ENCODE assay signal across 17 mouse cellular contexts in the genomic region with DNA sequence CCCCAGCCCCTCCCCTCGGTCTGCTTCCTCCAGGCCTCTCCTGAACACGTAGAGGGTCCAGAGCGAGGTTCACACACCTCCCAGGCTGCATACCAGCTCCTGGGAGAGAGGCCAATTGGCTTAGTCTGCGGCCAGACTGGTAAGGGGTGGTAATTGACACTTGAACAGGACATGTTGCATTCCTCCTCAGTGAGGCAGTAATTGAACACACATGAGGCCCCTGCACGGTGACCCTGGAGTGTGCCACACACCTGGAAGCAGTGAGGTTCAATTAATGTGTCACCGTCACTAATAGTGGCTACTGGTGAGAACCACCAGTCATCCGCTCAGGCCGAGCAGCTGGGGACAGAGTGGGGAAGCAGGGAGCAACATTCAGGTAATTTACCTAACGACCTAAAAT. TPM values are rescaled to one million over a fixed set of nuclear protein-coding genes. Genes with fewer than 3 reads are reported as not detected.
DNase-seq lines count a peak whose midpoint lies in the region; ATAC-seq and TF ChIP-seq lines count a peak whose summit lies in the region.
"Had no signal": no experiment of that assay in that cellular context is flagged by ENCODE, and none has a peak within 500 bp of the region (broad histone marks: within the 10 kb centered on the region; RNA-seq: fewer than 3 reads in every experiment).

No protein-coding gene starts in this region.

- no peak for TF ChIP-seq EP300 in stomach, postnatal 0 days (optimal IDR thresholded peaks at IDR 0.05)

- H3K27me3 ChIP-seq in limb, embryonic 10.5 days (ENCODE audit: low read depth, poor library complexity, severe bottlenecking) = peaks cover 81% of the 10 kb centered on the region
- H3K27me3 ChIP-seq in midbrain, embryonic 10.5 days (ENCODE audit: low read depth, poor library complexity, severe bottlenecking) = no peaks in the 10 kb centered on the region; the same call in none of the 2 replicates
- H3K27me3 ChIP-seq in stomach, postnatal 0 days (ENCODE audit: control insufficient read depth, insufficient read depth, low read length) = no peaks in the 10 kb centered on the region
- H3K27me3 ChIP-seq: heart, embryonic 13.5 days; stomach, embryonic 15.5 days had no signal

- no peak for TF ChIP-seq CTCF in stomach, postnatal 0 days (IDR thresholded peaks at IDR 0.05; ENCODE audit: low read depth)

- WGBS in limb, embryonic 10.5 days = 9% methylated on average over 9 of the region's 9 CpGs
- WGBS in midbrain, embryonic 10.5 days = 72% methylated on average over 9 of the region's 9 CpGs
- 68% methylated on average over 9 of the region's 9 CpGs for WGBS in stomach, postnatal 0 days

- 0 out of 2 replicates have a peak overlapping the region, but pooled peaks have one; percentile 6 for H3K4me3 ChIP-seq in limb, embryonic 10.5 days
- no peak overlapping the region for H3K4me3 ChIP-seq in midbrain, embryonic 10.5 days
- H3K4me3 ChIP-seq in stomach, postnatal 0 days (ENCODE audit: low read depth, low read length) = no peak overlapping the region
- H3K4me3 ChIP-seq: heart, embryonic 13.5 days; stomach, embryonic 15.5 days had no signal

- no peaks in the 10 kb centered on the region for H3K36me3 ChIP-seq in limb, embryonic 10.5 days
- H3K36me3 ChIP-seq in midbrain, embryonic 10.5 days = no peaks in the 10 kb centered on the region
- H3K36me3 ChIP-seq in stomach, postnatal 0 days (ENCODE audit: control insufficient read depth, insufficient read depth, low read length) = no peaks in the 10 kb centered on the region
- H3K36me3 ChIP-seq: heart, embryonic 13.5 days; stomach, embryonic 15.5 days had no signal

- H3K27ac ChIP-seq in limb, embryonic 10.5 days = peak overlapping the region; percentile 31; the same call in 1 of the 2 replicates
- no peak overlapping the region for H3K27ac ChIP-seq in midbrain, embryonic 10.5 days (replicated peaks)
- no peak overlapping the region for H3K27ac ChIP-seq in stomach, postnatal 0 days (replicated peaks)
- H3K27ac ChIP-seq: heart, embryonic 13.5 days; stomach, embryonic 15.5 days had no signal

- H3K4me2 ChIP-seq in stomach, postnatal 0 days (replicated peaks; ENCODE audit: low read depth) = no peak overlapping the region
- H3K4me2 ChIP-seq: heart, embryonic 13.5 days; stomach, embryonic 15.5 days had no signal

- no peaks in the 10 kb centered on the region for H3K9me3 ChIP-seq in limb, embryonic 10.5 days (replicated peaks)
- no peaks in the 10 kb centered on the region for H3K9me3 ChIP-seq in midbrain, embryonic 10.5 days (replicated peaks)
- H3K9me3 ChIP-seq in stomach, postnatal 0 days (ENCODE audit: control insufficient read depth, low read length) = no peaks in the 10 kb centered on the region
- H3K9me3 ChIP-seq: heart, embryonic 13.5 days; stomach, embryonic 15.5 days had no signal

- peak; percentile 44 for DNase-seq in heart, postnatal 4 days
- no peak for DNase-seq in heart, adult 9 months (ENCODE audit: low spot score in 2 of 2)
- peak; percentile 77 for DNase-seq in Muller cell, postnatal 12 days (ENCODE audit: inconsistent ontology term)
- peak; percentile 62 for DNase-seq in fibroblast of lung, adult 2 months (ENCODE audit: low read depth)
- DNase-seq in limb, embryonic 10.5 days (ENCODE audit: low spot score) = peak; percentile 91
- no peak for DNase-seq in midbrain, embryonic 10.5 days (ENCODE audit: low spot score)
- no peak for DNase-seq in stomach, postnatal 0 days (ENCODE audit: low spot score)
- DNase-seq: cerebellum, postnatal 36 days; forebrain, postnatal 0 days; lung, adult 2 months; right cerebral cortex, postnatal 14 days had no signal

- H3K9ac ChIP-seq in stomach, postnatal 0 days (ENCODE audit: low read length) = no peak overlapping the region
- H3K9ac ChIP-seq: forebrain, postnatal 0 days; heart, embryonic 13.5 days; stomach, embryonic 15.5 days had no signal

- H3K4me1 ChIP-seq in limb, embryonic 10.5 days = peaks cover 41% of the 10 kb centered on the region
- H3K4me1 ChIP-seq in midbrain, embryonic 10.5 days = no peaks in the 10 kb centered on the region
- H3K4me1 ChIP-seq in stomach, postnatal 0 days (replicated peaks; ENCODE audit: control insufficient read depth, insufficient read depth) = no peaks in the 10 kb centered on the region
- H3K4me1 ChIP-seq: stomach, embryonic 15.5 days had no signal

- ATAC-seq in erythroblast, adult 5-6 weeks (replicated peaks; ENCODE audit: low FRiP score, poor library complexity, severe bottlenecking) = no peak
- no peak for ATAC-seq in stomach, postnatal 0 days (ENCODE audit: low FRiP score, low TSS enrichment)
- ATAC-seq: forebrain, postnatal 0 days; intestine, postnatal 0 days; midbrain, embryonic 16.5 days had no signal

RNA-seq across cellular contexts. Expression of gene Sim2, which starts 24.9 kb away (rescaled TPM):
- not detected for total RNA-seq in heart, postnatal 4 days (2021)
- 2.2 and 2.9 TPM in 2 replicates for polyA plus RNA-seq in limb, embryonic 10.5 days (2016; fragmentation: Nextera tagmentation; extraction: Ambion mirVana)
- polyA plus RNA-seq in midbrain, embryonic 10.5 days (2016; fragmentation: Nextera tagmentation; extraction: Ambion mirVana) = 2.8 and 2.9 TPM in 2 replicates
- not detected in 2 replicates for total RNA-seq in erythroblast, adult 5-6 weeks (2015; ENCODE audit: low replicate concordance)
- total RNA-seq in erythroblast, adult 5-6 weeks (2017; ENCODE audit: low replicate concordance) = not detected in 2 replicates
- polyA plus RNA-seq in stomach, postnatal 0 days (2015; fragmentation: Nextera tagmentation; extraction: Ambion mirVana) = 0.17 and 0.31 TPM in 2 replicates
- total RNA-seq: neutrophil, adult 5-6 weeks had no signal
- polyA plus RNA-seq: intestine, postnatal 0 days had no signal

RNA-seq across cellular contexts. Expression of gene Cldn14, which starts 51.2 kb away (rescaled TPM):
- total RNA-seq in heart, postnatal 4 days (2021) = not detected
- polyA plus RNA-seq in limb, embryonic 10.5 days (2016; fragmentation: Nextera tagmentation; extraction: Ambion mirVana) = not detected in 2 replicates
- not detected in 2 replicates for polyA plus RNA-seq in midbrain, embryonic 10.5 days (2016; fragmentation: Nextera tagmentation; extraction: Ambion mirVana)
- not detected in 2 replicates for total RNA-seq in erythroblast, adult 5-6 weeks (2015; ENCODE audit: low replicate concordance)
- total RNA-seq in erythroblast, adult 5-6 weeks (2017; ENCODE audit: low replicate concordance) = not detected in 2 replicates
- 0.10 TPM in 1 of 2 replicates, not detected in the other for polyA plus RNA-seq in stomach, postnatal 0 days (2015; fragmentation: Nextera tagmentation; extraction: Ambion mirVana)
- total RNA-seq: forebrain, postnatal 0 days; neutrophil, adult 5-6 weeks had no signal
- polyA plus RNA-seq: forebrain, postnatal 0 days; heart, embryonic 13.5 days; midbrain, embryonic 16.5 days had no signal

Comparison
In these comparisons a context has a peak if more than half of its experiments do, and no peak if none do; other contexts are left out.
1. DNase-seq: peak in heart, postnatal 4 days (single experiment), Muller cell, postnatal 12 days (single experiment), fibroblast of lung, adult 2 months (single experiment) and limb, embryonic 10.5 days (single experiment); none in heart, adult 9 months (0 of 2), midbrain, embryonic 10.5 days (single experiment) and stomach, postnatal 0 days (single experiment).